Mouse (Mus musculus) erythroid progenitor cell, adult 5-6 weeks (primary cell): ENCODE data around the gene Dab2. TPM values are rescaled to one million over a fixed set of nuclear protein-coding genes. Genes with fewer than 3 reads are reported as not detected.

Experiments
- ATAC-seq: replicated peaks from 2 replicates; pipeline ENCODE4 v1.8.0; 2016; ENCODE audit warnings: moderate number of reproducible peaks, mild to moderate bottlenecking, moderate TSS enrichment, inconsistent platforms; ENCODE audit not compliant: poor library complexity, low FRiP score, severe bottlenecking
- total RNA-seq, 2 experiments: library from RNA; stranded (forward) in 1 of 2; stranded (reverse) in 1 of 2; fragments of 150-400 nt in 1 of 2; fragments of 186-747, 209-891 nt in 1 of 2; gene quantifications; 2 replicates each; pipeline versions ENCODE4 v1.2.3 to v1.2.4; 2015 to 2017; ENCODE audit warnings: low replicate concordance in 2 of 2

Gene Dab2
- total RNA-seq, 2 experiments from 2014 or later = 5.4 TPM; not detected in 1

GRCm38 (mm10) chr15:6446181-6446580, 146.6 kb downstream of the Dab2 start:
- no peak for ATAC-seq

GRCm38 (mm10) chr15:6448892-6449291, 149.3 kb downstream of the Dab2 start:
- ATAC-seq = no peak

GRCm38 (mm10) chr15:6454461-6454860, 154.9 kb downstream of the Dab2 start:
- ATAC-seq = no peak

GRCm38 (mm10) chr15:6461381-6461780, 161.8 kb downstream of the Dab2 start:
- ATAC-seq = no peak

GRCm38 (mm10) chr15:6463361-6463923, 163.9 kb downstream of the Dab2 start:
- no peak for ATAC-seq

GRCm38 (mm10) chr15:6466995-6467394, 167.4 kb downstream of the Dab2 start:
- no peak for ATAC-seq

GRCm38 (mm10) chr15:6468845-6469244, 169.3 kb downstream of the Dab2 start:
- ATAC-seq = no peak

- ATAC-seq = no peak
Measured at GRCm38 (mm10) chr15:6469384-6469783, 169.8 kb downstream of the Dab2 start.

GRCm38 (mm10) chr15:6483561-6483960, 184.0 kb downstream of the Dab2 start:
- no peak for ATAC-seq

Other genes with a start within 250 kb of the Dab2 start
- gene C9, start 145.5 kb downstream of the Dab2 start, total RNA-seq (2015; ENCODE audit: low replicate concordance) = not detected in 2 replicates
- not detected in 2 replicates for gene C9, start 145.5 kb downstream of the Dab2 start, total RNA-seq (2017; ENCODE audit: low replicate concordance)
- gene Fyb, start 223.1 kb downstream of the Dab2 start, total RNA-seq (2015; ENCODE audit: low replicate concordance) = 97.7 and 102 TPM in 2 replicates
- 27.0 and 29.8 TPM in 2 replicates for gene Fyb, start 223.1 kb downstream of the Dab2 start, total RNA-seq (2017; ENCODE audit: low replicate concordance)